Mouse (Mus musculus) liver, postnatal 0 days (tissue): ENCODE measurements at regions not wholly inside any gene's neighbourhood (a gene's known extent, or its start where the extent isn't known, plus 50 kb on each side); places are given as distances from the start of the nearest gene placed in this dataset.

Experiments
- CTCF ChIP-seq: sonication (generic); IDR thresholded peaks from 2 replicates; pipeline ENCODE4 v1.5.1; 2016; ENCODE audit warnings: antibody characterized with exemption, low read depth
- EP300 ChIP-seq: IDR thresholded peaks from 2 replicates; pipeline ENCODE4 v1.6.1; 2016; ENCODE audit warnings: antibody characterized with exemption, low read depth, mild to moderate bottlenecking

DNA sequence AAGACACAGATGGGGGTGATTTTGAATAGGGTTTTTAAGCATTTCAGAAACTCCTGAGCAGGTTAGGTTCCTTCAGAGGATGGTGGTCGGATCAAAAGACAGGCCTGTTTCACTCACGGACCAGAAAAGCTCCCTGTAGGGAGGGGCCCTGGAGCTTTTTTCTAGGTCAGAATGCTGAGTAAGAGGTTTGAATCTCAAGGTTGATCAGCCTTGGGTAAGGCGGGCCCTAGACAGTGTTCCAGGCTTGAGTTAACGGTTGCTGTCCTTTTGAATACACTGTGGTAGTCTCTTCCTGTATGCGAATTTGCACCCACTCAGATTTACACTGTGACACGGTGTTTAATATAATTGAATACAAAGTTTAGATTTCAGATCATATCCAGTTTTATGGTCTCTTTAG lies 75.2 kb upstream of the 1700020N01Rik start:
- TF ChIP-seq EP300 (no peak), CTCF (no peak)
